Comparison of ENCODE assay signal across 8 mouse cellular contexts in the genomic region with DNA sequence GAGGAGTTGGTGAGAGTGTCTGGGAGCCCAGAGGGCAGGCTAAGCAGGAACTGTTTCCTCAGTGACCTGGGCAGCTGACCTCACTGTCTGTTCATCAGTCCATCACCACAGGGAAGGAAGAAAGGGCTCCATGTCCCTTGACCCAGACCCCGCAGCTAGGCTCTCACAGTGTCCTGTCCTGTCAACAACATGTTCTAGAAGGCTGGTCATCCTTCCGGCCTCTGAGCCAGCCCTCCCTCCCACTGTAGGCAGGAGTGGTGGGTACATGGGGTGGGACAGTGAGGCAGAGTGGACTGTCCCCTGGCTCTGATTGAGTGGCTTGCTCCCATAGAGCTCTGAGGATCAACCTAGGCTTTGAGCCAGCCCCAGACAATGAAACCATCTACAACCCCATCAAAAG.
DNase-seq lines count a peak whose midpoint lies in the region; ATAC-seq and TF ChIP-seq lines count a peak whose summit lies in the region.

No protein-coding gene starts in this region.

- H3K79me2 ChIP-seq in heart, adult 2 months (replicated peaks; ENCODE audit: control insufficient read depth, insufficient read depth, low read length) = peaks cover 4% of the 10 kb centered on the region

- peak overlapping the region; percentile 83 for H3K27ac ChIP-seq in heart, adult 2 months
- peak overlapping the region; percentile 85 for H3K27ac ChIP-seq in hindbrain, embryonic 13.5 days

- peaks cover 30% of the 10 kb centered on the region for H3K36me3 ChIP-seq in heart, adult 2 months (ENCODE audit: control insufficient read depth, insufficient read depth, low read length)
- no peaks in the 10 kb centered on the region for H3K36me3 ChIP-seq in hindbrain, embryonic 13.5 days

- H3K4me1 ChIP-seq in heart, adult 2 months (ENCODE audit: control insufficient read depth, insufficient read depth, low read length) = peaks cover 79% of the 10 kb centered on the region
- peaks cover 96% of the 10 kb centered on the region for H3K4me1 ChIP-seq in hindbrain, embryonic 13.5 days (replicated peaks)

- no peaks in the 10 kb centered on the region for H3K27me3 ChIP-seq in heart, adult 2 months (ENCODE audit: control insufficient read depth, insufficient read depth, low read length)
- no peaks in the 10 kb centered on the region for H3K27me3 ChIP-seq in hindbrain, embryonic 13.5 days

- H3K4me3 ChIP-seq in heart, adult 2 months = no peak overlapping the region
- H3K4me3 ChIP-seq in hindbrain, embryonic 13.5 days = no peak overlapping the region

- 32% methylated on average over 2 of the region's 2 CpGs for WGBS in heart, adult 2 months
- WGBS in hindbrain, embryonic 13.5 days = 53% methylated on average over 2 of the region's 2 CpGs

- no peak for DNase-seq in heart, adult 2 months
- DNase-seq in heart, postnatal 14 days = no peak
- DNase-seq in brain, adult 2 months (ENCODE audit: low read depth, low spot score) = peak; percentile 85
- peak; percentile 76 for DNase-seq in lung, postnatal 25 days (ENCODE audit: low spot score)
- no peak for DNase-seq in gastrocnemius, postnatal 10 days
- no peak for DNase-seq in spleen, adult 18-20 months
- no peak for DNase-seq in left cerebral cortex, adult 18-20 months (ENCODE audit: low spot score in 2 of 2)

- intact Hi-C loops in heart, adult 2 months (cut with DNase I) = no loop called here
- intact Hi-C loops in heart, postnatal 14 days (cut with DNase I) = no loop called here

- ATAC-seq in hindbrain, embryonic 13.5 days (ENCODE audit: low FRiP score) = no peak

- H3K9ac ChIP-seq in heart, adult 2 months (ENCODE audit: low read depth, low read length) = no peak overlapping the region
- peak overlapping the region; percentile 49; the same call in 1 of the 2 replicates for H3K9ac ChIP-seq in hindbrain, embryonic 13.5 days

- TF ChIP-seq EP300 in heart, adult 2 months (IDR thresholded peaks at IDR 0.05; ENCODE audit: insufficient read depth, low read depth, low read length) = no peak

- no peak overlapping the region for H3K4me2 ChIP-seq in hindbrain, embryonic 13.5 days

- no peak for TF ChIP-seq CTCF in heart, adult 2 months (IDR thresholded peaks at IDR 0.05)

- H3K9me3 ChIP-seq in hindbrain, embryonic 13.5 days = no peaks in the 10 kb centered on the region

- TF ChIP-seq POLR2A in heart, adult 2 months (IDR thresholded peaks at IDR 0.05; ENCODE audit: insufficient read depth, low read depth, low read length) = no peak

Comparison
In these comparisons a context has a peak if more than half of its experiments do, and no peak if none do; other contexts are left out.
1. DNase-seq: peak in brain, adult 2 months (single experiment) and lung, postnatal 25 days (single experiment); none in heart, adult 2 months (0 of 2), heart, postnatal 14 days (0 of 2), gastrocnemius, postnatal 10 days (single experiment), spleen, adult 18-20 months (0 of 2) and left cerebral cortex, adult 18-20 months (0 of 2).